Mouse (Mus musculus) right cerebral cortex, postnatal 4 days (tissue): ENCODE data around the gene Zyx.

Experiments used
- DNase-seq: peaks from one replicate; pipeline ENCODE4 v3.0.0-alpha.2; 2022

The Zyx gene

DNA sequence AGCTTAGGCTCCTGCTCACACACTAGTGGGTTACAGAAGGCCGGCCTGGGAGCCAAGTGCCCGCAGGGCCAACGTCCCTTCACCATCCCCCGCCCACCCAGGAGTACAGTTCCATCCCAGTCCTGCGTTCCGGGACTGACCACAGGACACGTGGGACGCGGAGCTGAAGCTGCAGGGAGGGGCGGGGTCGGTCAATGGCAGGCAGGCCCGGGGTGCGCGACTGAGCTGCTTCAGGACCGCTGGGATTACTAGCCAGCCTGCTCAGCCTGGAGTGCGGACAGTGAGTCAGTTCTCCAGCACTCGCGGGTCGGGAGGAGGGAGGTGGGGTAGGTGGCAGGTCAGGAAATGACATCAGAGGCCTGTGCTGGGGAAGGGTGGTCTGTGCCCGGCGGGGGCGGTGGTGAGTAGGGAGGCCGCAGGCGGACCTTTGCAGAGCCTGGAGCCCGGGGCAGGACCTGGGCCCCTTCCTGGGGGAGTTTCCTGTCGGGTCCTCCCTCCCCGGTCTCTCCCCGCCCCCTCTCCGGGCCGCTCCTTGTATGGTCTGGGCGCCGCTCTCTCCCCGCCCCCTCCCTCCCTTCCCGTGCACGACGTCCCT lies at the start of gene Zyx:
Gene Zyx, plus strand, starts transcription at position 205 of the 595 bp plus-strand sequence.
- DNase-seq: peak; percentile 78

DNA sequence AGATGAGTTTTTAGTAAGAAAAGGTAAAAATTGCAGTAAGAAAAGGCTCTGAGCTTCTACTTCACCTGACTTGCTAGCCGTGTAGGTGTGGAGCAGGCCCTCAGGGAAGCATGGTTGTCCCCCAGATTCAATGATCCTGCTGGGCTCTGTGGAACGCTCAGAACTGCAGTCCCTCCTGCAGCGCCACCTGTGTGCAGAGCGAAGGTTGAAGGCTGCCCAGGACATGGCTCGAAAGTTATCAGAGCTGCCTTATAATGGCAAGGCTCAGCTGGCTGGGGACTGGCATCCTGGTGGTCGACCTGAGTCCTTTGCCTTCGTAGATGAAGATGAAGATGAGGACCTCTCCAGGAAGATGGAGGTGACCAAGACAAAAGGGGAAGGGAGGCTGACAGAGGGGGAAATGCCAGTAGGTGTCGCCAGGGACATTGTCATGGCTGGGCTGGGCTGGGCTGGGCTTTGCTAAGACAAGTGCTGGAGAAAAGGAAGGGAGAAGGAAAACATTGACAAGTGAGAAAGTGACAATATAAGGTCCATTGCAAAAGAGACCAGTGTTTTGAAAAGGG lies 39.5 kb upstream of the Zyx start:
- no peak for DNase-seq

DNA sequence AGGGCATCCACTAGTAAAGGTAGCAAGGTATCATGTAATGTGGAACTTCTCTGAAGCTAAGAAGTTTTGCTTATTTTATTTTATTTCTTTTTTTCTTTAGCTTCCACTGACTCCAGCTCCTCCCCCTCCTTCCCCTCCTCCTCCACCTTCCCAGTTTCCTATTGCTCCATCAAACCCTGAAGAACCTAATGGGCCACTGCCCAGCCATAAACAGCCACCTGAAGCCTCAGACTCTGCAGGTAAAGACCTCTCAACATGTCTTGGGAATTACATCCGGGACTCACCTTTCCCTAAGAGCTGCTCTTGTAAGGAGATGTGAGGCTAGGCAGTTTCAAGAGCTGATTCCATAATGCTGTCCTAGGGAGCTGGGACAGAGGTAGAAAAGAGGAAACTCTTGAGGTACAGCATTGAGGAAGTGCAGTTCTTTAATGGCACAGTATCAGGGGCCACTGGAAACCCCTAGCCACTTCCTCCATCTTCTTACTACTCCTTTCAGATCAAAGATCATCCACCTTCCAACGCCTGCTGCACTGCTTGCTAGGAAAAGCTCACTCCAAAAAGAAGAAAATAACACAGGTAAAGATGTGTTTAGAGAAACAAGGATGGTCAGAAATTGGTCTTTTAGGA lies 38.9 kb upstream of the Zyx start:
- no peak for DNase-seq

DNA sequence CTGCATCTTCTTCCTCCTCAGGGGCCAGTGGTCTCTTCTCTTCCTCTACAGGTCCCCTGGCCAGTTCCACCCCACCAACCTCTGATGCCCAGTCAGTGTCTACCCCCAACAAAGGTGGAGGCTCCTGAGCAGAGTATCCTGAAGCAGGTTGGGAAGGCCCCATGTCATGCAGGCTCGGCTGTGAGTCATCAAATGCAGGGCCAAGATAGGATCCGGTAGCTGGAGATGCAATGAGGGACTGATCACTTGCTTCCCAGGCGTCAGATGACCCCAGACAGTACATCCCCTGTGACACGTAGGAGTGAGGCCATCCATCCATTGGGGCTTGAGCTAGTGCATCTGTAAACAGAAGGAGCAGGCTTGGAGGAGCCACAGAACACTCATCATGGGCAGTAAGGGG lies 31.1 kb upstream of the Zyx start:
- DNase-seq: no peak

DNA sequence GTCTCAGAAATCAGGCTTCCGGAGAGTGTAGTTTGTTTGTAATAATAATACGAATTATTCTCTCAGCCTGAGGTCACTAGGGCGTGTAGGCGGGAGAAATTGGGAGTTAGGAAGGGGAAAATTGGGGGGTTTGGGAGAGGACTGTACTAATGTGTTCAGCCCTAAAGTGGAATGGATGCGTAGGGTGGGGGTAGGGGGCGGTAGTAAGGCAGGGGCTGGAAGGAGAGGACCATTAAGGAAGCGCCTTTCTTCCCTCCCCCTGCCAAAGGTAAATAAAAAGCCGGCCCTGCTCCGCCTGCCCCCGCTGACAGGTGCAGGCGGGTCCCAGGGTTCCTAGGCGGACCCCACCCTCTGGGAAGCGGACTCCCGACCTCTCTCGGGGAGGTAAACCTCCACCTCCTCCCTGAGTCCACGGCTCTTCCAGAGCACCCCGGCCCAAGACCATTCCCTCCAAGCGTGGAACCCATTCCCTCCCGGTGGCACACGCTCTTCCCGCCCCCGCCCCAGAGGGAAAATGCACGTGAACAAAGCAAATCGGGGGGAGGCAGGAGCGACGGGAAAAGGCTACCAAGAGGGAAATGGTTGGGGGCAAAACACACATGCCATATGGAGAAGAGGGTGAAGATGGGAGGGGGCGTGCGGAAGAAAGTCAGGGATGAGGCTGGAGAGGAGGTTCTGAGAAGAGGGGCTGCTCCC lies 25.9 kb upstream of the Zyx start:
- DNase-seq: peak; percentile 26

DNA sequence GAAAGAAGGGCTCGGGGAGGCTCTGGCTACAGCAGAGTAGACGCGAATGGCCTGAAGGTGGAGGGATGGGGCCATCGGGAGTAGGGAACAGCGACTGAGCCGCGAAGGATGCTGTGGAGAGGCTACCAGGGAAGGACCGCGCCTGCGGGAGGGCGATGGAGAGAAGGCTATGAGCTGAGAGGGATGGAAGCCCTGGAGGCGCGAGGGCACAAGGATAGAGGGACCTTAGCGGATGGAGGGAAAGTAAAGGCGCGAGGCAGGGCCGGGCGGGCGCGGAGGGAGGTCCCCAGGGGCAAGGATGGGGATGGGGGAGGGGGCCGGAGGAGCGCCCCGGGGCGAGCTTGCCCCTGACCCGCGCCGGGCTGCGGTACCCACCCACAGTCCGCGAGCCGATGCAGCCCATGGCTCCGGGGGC lies 25.4 kb upstream of the Zyx start:
- DNase-seq: peak; percentile 57

DNA sequence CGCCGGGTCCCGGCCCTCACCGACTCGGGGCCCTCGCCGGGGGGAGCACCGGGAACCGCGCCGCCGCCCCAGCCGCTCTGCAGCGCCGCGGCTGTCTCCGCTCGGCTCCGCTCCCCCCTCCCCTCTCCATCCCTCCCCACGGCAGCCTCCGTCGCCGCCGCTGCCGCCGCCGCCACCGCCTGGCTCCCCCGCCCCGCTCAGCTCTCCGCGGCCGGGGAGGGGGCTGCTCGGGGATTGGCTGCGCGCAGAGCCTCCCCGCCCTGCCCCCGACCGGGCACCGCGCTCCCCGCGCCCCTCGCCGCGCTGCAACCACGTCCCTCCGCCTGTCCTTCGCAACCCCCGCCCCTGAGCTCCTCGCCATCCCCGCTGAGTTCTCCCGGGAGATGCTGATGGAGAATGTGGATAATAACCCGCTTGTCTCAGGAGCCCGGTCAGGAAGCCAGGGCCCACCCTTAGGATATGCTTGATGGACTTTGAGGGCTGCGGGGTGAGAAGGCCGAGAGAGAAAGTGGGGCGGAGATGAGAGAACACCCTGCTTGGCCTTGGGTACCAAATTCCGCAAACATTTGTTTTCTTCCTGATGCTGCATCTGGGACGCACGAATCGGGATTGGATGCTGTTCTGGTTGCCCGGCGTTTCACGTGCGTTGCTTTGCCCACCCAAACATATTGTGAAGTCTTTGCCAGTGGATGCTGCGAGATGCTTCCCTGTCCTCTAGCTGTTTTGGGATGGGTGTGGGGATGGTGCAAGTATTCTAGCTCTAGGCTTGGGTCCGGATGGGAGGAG lies 24.8 kb upstream of the Zyx start, which contains the start of gene Fam131b:
Gene Fam131b, minus strand, starts transcription at position 162 of the 786 bp plus-strand sequence.
- DNase-seq: peak; percentile 80

DNA sequence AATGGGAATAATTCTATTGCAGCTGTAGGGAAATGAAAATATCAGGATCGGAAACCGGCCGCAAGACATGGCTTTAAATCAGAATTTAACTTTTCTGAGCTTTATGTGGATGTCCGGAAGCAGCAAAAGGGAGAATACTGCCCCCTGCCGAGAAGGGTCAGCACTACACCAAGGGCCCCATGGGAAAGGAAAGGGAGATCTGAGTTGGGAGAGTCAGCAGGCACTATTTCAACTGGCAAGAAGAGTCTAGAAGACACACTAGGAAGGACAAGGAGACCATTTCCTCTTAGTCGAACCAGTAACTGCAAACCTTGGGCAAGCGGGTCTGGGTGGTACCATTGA lies 24.2 kb upstream of the Zyx start:
- peak; percentile 82 for DNase-seq

DNA sequence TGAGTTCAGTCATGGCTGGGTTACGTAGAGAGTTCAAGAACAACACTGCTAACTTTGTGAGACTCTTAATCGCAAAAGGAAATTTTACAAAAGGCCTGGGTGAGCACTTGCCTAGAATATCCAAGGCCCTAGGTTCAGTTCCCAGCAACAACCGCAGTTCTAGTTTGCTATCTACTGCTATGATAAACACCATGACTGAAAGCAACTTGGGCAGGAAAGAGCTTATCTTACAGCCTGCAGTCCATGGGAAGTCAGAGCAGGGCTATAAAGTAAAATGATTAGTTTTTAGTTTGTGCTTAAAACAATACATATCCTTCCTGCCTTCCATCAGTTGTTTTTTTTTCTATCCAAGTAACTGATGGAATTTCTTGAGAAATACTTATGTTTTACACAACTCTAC lies 22.9 kb upstream of the Zyx start:
- DNase-seq: no peak

DNA sequence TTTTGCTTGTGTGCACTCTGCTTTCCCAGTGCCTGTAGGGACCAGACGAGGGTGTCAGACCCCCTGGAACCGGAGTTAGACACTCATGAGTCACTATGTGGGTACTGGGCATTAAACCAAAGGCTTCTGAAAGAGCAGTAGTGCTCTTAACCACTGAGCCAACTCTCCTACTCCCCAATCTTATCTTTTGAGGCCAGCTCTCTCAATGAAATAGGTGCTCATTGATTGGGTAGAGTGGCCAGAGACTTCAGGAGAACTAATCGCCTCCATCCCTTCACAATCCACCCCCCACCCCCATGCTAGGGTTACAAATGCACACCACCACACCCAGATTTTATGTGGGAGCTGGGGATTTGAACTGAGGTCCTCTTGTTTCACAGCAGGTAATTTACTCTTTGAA lies 20.7 kb upstream of the Zyx start:
- DNase-seq: no peak

DNA sequence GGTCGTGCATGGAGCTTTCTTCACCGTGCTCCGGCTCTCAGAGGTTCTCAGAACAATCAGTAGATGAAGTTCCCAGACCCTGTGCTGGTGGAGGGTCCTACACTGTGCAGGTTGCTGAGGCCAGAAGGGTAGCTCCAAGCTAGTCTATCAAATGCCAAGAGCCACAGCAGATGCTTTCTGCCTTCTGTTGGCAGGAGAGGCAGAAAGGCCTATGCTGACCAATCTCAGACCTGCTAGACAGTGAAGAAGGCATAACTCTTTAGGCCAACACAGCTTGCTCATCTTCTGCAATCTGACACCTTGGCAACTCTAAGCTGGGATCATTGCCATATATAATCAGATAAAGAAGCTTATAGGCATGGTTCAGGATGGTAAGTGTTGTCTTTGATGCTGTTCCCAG lies 19.2 kb upstream of the Zyx start:
- DNase-seq: no peak

DNA sequence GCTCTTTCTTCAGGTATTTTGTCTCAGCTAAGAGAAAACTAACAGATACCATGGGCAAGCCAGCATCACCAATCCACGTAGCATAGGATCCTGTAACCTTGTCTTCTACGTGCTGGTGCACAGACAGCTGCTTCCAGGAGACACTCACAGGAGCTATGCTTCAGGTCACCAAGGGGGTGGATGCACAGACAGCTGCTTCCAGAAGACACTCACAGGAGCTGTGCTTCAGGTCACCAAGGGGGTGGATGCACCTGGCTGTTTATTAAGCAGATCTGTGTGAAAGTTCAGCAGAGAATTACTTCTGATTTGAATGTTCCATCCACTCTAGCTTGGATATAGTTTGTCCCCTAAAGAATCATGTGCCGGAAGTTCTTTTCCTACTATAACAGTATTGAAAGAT lies 18.5 kb upstream of the Zyx start:
- DNase-seq: no peak

DNA sequence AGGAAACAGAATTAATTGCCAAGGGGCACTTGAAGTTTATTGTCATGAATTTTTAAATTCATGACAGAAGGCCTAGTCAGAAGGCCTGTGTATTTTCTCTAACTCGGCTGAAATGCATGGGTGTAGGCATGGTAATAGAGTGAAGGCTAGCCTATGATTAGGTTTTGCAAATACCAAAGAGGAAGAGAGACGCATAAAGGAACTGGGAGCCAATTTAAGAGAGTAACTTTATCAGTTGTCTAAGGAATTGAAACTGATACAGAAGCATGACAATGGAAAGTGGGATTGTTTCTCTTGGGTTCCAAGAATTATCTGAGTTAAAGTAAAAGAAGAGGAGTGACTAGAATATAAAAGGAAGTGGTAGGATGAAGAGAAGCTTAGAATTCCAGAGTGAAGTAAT lies 10.2 kb upstream of the Zyx start:
- DNase-seq: no peak

DNA sequence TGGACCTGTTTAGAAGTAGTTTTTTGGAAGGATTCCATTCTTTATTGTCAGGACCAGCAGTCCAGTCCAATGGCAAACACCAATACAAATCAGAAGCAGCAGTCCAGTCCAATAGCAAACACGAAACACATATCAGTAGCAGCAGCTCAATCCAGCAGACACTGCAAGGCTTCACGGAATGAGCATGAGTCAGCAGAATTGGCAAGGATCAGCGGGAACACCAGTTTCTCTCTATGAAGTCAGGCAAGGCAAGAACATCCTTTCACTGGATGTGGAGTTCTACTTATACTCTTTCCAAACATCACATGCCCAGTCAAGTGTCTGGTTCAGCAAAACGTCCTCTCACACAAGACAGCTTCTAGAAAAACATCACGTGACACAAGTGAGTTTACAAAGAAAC lies 9.4 kb upstream of the Zyx start:
- DNase-seq: no peak

DNA sequence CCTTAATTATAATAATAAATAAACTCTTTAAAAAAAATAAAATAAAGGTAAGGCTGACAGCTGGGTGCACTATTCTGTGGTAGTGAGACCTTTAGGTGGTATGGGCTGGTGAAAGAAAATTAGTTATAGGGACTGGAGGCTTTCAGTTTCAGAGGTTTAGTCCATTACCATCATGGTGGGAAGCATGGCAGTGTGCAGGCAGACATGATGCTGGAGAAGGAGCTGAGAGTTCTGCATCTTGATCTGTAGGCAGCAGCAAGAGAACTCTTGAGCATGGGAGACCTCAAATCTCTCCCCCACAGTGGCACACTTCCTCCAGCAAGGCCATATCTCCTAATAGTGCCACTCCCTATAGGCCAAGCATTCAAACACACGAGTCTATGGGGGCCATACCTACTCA lies 7.3 kb upstream of the Zyx start:
- no peak for DNase-seq

DNA sequence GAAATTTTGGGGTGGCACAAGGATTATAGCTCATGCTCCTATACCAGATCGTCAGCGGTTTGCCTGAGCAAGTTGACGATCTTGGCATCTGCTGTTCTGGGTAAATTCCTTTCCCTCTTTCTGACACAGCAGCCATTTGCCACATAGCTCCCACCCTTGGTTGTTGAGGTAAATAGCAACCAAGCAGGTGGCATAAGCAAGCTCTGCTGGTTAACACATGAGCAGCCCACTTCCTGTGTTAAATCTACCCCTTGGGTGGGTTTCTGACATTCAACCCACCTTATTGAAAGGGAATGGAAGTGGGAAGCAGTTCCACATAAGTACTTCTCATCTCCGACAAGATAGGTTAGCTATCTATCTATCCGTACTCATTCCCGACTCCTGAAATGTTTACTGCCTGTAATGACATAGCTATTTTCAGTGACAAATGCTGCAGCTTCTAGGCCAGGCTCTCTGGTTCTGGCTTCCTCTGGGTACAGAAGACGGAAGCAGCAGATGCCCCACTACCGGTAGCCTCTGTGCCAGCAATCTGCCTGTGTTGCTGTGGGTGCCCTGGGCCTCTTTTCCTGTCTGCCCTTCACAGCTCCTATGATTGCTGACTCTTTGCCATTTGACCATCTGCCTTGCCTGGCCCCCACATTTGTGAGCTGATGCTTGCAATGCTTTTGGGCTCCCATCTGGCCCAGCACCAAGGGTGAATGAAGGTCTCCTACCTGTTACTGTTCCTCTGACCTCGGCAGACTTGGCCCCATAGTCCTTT lies 5.9 kb upstream of the Zyx start:
- no peak for DNase-seq

DNA sequence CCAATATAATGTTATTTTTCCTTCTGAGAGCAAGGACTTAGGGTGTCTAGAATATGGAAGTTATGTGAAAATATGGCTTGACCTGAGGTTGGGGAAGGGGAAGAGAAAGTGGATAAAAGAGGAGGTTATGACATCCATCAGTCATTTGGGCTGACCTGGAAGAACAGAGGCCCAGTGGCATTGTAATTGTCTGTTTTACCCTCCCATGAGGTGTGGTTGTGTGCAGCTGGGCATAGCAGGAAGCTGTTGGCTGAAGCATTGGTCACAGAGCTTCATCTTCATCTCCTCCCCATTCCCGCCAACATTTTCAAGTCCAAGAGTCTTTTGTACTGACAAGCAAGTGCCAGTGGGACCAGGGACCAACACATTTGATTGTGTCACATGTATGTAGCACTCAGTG lies 5.2 kb upstream of the Zyx start:
- no peak for DNase-seq

DNA sequence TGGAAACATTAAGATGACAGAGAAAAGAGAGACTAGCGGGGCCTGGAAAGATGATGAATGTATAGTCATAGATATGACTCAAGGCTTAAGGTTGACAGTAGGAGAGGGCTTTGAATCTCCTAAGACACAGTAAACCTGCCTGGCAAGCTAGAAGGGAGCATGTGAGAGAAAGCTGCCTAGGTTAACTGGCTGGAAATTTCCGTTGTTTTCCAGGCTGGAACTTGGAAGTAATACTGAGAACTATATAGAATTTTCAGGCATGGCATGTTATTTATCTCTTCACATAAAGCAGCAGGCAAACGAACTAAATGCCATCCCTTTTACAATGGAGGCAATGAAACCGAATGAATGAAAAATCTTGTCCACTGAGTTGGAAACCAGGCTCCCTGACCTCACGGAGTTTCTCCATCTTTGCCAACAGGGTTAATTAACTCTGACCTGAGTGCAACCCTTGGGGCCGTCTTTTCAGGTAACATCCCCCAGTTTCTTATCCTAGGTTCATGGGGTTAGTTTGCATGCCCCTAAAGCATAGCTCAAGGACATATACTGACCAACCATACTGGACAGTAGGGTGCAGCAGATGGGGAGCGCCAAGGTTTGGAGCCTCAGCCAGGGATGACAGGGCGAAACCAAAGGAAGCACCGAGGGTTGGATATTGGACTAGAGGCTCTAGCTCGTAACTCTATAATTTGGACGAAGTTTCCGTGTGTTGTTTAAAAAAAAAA lies 987 bp upstream of the Zyx start:
- no peak for DNase-seq

DNA sequence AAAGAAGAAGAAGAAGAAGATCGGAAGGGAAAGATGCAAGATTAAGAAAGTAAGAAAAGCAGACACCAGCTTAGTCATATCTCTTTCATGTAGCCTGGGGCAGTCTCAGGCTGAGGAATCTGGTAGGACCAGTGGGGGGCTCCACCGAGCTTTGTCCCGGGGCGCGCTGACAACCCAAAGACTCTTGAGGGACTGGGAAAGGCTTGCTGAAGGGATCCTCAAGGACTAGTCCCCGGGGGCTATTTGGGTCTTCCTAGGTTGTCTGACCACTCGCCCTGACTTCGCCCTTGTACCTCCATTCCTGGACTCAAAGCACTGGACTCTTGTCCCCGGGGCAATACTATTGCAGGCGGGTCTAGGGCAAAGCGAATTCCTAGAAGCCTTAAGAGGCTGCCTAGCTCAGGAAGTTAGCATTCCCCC lies 414 bp upstream of the Zyx start:
- peak; percentile 68 for DNase-seq

DNA sequence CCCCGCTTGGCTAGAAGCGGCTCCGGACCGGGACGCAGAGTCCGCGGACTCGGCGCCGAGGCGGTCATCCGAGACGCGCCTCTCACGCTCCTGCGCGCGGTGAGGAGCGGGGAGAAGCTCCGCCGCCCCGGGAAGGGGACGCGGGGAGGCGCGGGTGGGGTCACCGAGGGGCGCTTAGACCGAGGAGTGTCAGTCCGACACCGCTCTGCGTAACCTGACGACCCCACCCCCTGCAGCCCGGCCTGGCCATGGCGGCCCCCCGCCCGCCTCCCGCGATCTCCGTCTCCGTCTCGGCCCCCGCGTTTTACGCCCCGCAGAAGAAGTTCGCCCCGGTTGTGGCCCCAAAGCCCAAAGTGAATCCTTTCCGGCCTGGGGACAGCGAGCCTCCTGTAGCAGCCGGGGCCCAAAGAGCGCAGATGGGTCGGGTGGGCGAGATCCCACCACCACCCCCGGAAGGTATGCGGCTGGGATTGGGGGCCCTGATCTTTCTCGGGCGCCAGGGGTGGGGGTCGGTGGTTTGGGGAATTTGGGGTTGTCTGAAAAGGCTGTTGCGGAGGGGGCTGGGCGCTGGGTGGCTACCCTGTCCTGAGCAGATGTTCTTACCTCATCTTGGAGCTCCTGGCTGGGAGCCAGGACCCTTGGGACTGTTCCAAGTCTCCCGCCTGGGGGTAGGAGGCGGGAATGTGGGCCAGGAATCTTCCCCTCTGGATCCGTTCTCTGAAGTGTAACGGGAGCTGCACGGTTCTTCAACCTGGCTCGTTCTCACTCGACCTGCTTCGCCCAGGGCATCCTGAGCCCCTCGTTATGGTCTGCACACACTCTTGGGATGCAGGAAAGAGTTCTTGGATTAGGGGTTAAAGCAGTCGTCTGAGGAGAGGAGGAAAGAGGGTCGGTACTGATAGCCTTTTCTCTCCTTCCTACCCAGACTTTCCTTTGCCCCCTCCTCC lies 864 bp downstream of the Zyx start:
- peak; percentile 75 for DNase-seq
